Mouse (Mus musculus) bone marrow, adult 2 months (tissue): ENCODE measurements at regions not wholly inside any gene's neighbourhood (a gene's known extent, or its start where the extent isn't known, plus 50 kb on each side); places are given as distances from the start of the nearest gene placed in this dataset.

Source experiments
- CTCF ChIP-seq: fragments of 200-500 bp; IDR thresholded peaks from 2 replicates; pipeline ENCODE4 v1.5.1; 2011; ENCODE audit warnings: low read length, control low read depth; ENCODE audit not compliant: control insufficient read depth, insufficient read depth
- POLR2A ChIP-seq: fragments of 200-500 bp; IDR thresholded peaks from 2 replicates; pipeline ENCODE4 v1.6.1; 2011; ENCODE audit warnings: low read depth, mild to moderate bottlenecking, control low read depth, low read length, borderline replicate concordance; ENCODE audit not compliant: control insufficient read depth

DNA sequence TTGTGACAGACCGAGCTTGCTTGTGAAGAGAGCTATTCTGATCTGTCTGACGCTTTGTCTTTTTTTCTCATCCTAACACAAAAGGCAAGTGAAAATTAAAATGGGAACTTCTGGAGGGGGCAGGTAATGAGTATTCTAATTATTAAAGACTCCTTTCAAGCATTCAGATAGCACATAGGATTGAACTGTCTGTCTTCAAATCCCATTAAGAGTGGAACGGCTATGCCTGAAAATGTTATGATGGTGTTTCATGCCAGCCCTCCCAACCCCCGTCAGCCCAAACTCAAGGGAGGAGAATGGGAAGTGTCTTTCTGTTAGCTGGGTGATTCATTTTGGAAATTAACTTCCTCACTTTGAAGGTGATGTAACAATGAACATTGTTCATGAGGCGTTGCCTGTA is 65.4 kb upstream of the Thsd7b start:
- TF ChIP-seq CTCF (no peak), POLR2A (no peak)
